Mouse (Mus musculus): ENCODE results near the gene Clk2.
"Not testable (repeated sequence)": the region's sequence is repeated elsewhere in the genome, so short reads cannot be mapped to it uniquely, and the experiment has no call there.

Clk2 gene

GRCm38 (mm10) chr3:89188478-89188875, 23.9 kb downstream of the Clk2 start:
- no peak for DNase-seq (ENCODE audit: low read depth, low spot score)

DNA sequence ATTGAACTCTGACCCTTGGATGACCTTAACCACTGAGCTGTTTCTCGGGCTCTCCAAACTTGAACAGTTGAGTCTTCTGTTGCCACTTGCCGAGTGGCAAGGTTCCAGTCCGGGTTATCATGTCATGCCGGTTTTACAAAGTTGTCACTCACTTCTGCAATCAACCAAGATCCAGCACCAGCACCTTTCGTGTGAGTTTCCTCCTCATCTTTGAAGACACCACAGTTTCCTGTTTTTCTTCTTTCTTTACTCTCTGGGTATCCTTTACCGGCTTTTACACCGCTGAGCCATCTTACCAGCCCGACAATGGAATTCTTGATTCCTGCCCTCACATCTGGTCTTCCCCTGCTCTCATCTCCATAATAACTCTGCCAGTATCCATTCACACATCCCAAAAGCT, 25.8 kb downstream of the Clk2 start:
- DNase-seq (ENCODE audit: low read depth, low spot score), result no peak

- no peak for DNase-seq (ENCODE audit: low read depth, low spot score)
Observed at GRCm38 (mm10) chr3:89193351-89193750, 28.8 kb downstream of the Clk2 start.

DNA sequence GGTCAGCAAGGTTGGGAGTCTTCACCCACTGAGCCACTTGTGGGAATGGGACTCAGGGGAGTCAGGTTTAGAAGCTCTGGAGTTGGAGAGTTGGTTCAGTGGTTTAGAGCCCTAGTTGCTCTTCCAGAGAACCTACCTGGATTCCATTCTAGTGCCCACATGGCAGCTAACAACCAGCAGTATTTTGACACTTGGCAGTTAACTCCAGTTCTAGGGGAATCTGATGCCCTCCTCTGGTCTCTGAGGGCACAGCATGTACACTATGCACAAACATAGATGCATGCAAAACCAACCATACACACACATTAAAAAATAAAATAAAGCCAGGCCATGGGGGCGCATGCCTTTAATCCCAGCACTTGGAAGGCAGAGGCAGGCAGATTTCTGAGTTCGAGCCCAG, 29.3 kb downstream of the Clk2 start:
- DNase-seq (ENCODE audit: low read depth, low spot score), result no peak

DNA sequence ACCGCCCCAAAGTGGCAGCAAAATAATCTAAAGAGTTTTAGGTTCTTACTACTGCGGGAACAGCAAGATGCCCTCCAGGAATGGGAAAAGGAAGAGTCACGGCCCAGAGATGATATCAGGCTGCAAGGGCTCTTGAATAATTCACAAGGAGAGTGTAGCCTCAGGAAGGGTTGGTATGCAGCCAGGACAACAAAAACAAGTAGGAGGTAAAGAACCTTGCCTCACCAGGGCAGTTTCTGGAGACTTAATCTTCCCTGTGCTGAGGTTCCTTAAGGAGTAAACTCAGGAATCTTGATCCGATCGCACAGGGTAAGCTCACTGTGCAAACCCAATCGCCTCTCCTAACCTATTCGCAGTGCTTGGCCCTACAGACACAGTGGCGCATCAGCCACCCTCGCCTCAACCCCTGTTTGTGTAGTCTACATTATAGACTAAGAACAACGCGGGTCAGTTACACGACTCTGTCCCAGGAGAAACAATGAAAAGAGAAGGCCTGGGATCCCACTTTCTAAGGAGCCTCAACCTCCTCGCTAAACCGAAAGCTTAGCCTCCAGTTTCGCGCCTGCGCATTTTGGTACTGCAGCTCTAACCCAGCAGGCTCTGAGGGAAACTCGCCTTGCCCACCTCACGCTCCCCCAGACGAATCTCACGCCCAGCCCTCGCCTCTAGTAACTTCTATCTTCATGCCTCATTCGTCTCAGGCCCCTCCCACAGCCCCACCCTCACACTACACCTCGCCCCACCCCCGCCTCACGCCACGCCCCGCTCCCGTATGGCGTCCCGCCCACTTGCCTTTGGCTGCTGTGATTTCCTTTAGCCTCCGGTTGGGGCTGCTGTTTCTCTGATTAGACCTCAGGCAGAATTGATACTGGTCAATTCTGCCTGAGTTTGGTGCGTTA, 31.6 kb downstream of the Clk2 start:
- DNase-seq (ENCODE audit: low read depth, low spot score), result peak; percentile 71

GRCm38 (mm10) chr3:89199839-89200238, 35.2 kb downstream of the Clk2 start:
- no peak for DNase-seq (ENCODE audit: low read depth, low spot score)

DNA sequence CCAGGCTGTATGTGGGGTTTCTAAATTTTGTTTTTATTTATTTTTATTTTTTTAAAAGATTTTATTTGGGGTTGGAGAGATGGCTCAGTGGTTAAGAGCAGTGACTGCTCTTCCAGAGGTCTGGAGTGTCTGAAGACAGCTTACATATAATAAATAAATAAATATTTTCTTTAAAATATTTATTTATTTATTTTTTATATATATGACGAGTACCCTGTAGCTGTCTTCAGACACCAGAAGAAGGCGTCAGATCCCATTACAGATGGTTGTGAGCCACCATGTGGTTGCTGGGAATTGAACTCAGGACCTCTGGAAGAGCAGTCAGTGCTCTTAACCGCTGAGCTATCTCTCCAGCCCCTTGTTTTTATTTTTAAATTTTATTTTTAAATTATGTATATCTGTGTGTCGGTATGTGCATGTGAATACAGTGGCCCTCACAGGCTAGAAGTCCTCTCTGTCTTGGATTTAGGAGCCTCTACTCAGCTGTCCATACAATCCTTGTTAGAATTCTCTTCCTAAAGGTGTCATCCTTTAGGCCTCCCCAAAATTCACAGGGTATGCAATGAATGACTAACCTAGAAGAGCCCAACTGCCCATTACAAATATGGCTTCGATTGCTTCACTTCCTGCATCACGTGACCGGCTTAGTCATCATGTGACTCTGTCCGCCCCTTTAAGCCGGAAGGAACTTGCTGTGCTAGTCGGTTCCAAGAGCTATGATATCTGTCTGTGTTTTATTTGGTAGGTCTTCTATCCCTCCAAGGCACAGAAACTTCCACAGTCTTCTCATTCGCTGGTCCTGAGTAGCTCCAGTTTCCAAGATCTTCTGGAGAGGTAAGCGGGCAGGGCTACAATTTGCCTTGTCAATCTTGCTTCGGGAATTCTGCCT, 37.9 kb downstream of the Clk2 start, which contains the start of gene Gba:
Gene Gba, plus strand, starts transcription at position 676 of the 889 bp plus-strand sequence.
- DNase-seq (ENCODE audit: low read depth, low spot score), result peak; percentile 87

DNA sequence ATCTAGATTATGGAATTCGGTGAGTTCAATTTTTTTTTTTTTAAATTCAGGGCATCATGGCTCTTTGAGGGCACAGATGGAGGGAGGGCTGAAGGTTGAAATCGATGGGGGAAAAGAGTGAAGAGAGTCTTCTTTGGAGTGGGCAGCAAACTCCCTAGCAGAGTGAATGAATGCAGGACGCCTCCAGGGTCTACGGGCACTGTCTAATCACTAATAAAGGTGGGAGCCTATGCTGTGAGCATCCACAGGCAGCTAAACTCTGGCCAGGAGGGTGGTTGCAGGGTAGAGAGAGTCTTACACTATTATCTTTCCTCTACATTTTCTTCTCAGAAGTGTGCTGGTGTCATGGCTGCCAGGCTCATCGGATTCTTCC, 38.5 kb downstream of the Clk2 start:
- no peak for DNase-seq (ENCODE audit: low read depth, low spot score)

DNA sequence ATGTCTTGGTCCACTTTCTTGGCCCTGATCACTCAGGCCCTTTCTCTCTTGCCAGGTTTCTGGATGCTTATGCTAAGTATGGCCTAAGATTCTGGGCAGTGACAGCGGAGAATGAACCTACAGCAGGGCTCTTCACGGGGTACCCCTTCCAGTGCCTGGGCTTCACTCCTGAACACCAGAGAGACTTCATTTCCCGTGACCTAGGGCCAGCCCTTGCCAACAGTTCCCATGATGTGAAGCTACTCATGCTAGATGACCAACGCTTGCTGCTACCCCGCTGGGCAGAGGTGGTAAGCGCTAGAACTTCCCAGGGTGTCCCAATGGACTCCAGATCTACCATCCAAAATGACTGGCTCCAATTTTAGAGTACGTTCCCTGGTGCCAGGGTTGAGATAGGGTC, 41.5 kb downstream of the Clk2 start:
- no peak for DNase-seq (ENCODE audit: low read depth, low spot score)

GRCm38 (mm10) chr3:89206695-89207094, 42.1 kb downstream of the Clk2 start:
- no peak for DNase-seq (ENCODE audit: low read depth, low spot score)

- no peak for DNase-seq (ENCODE audit: low read depth, low spot score)
Observed at GRCm38 (mm10) chr3:89208075-89208657, 43.6 kb downstream of the Clk2 start.

DNA sequence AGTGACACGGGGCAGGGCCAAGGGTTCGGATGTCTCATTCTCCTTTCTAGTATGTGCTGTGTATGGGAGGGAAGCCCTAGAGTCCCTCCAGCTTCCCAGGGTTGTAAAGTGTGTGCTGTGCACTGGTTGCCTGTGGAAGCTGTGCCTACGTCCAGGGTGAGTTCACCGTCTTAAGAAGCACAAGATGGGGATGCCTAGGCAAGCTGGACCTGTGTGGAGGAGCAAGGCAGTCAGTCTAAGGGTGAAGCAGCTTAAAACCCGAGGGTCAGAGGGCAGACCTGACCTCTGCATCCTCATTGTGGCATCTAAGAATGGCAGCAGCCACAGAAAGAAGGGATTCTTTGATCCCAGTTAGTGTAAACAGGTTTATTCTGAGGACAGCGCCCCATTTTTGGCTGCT, 44.1 kb downstream of the Clk2 start:
- DNase-seq (ENCODE audit: low read depth, low spot score), result no peak

GRCm38 (mm10) chr3:89209731-89210130, 45.1 kb downstream of the Clk2 start:
- DNase-seq (ENCODE audit: low read depth, low spot score), result no peak

DNA sequence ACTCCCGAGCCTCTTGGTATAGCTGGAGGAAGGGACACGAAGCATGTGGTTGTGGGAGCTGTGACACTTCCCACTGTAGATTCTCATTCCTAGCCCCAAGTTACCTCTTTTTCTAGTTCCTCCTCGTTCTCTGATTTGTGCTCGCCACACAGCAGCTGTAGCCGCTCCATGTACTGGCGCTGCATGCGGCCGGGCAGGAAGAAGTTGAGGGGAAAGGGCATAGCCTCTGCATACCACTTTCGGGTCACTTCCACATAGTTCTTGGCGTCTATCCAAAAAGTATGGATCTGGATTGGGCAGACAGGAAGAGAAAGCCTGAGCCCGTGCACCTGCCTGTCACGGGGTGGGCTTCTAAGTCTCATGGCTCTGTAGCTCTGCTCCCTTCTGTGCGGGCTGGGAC, 45.6 kb downstream of the Clk2 start:
- DNase-seq (ENCODE audit: low read depth, low spot score), result no peak

GRCm38 (mm10) chr3:89210731-89211130, 46.1 kb downstream of the Clk2 start:
- DNase-seq (ENCODE audit: low read depth, low spot score), result no peak

DNA sequence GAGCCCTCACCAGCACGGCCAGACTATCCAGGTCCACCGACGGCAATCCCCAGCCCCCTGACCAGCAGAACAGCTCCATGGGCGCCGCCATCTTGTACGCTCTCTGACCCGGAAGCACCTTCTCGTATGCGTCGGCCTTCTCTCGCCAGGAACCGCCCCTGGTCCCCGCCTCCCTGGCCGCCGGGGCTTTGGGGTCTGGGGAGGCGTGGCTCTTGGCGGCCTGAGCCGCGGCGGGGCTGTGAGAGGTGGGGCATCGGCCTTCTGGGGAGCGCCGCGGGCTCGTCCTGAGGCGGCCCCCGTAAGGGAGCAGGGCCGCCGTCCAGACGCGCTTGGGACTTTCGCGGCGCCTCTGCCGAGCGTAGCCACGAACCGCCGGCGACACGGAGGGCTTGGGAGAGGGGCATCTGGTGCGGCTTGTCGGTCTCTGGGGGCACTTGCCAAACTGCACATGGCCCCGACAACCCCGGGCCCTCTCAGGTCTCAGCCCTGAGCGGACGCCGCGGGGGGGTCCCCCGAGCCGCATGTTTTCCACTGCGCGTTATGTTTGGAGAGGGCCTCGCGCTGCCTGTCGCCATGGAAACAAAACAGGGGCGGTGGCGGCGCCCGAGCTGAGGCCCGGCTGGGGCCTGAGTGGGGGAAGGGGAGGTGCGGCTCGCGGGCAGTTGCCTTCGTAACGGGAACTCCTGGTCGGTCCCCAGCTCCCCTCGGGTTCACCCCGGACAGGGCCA, 49.4 kb downstream of the Clk2 start:
- DNase-seq (ENCODE audit: low read depth, low spot score), result peak; percentile 80

DNA sequence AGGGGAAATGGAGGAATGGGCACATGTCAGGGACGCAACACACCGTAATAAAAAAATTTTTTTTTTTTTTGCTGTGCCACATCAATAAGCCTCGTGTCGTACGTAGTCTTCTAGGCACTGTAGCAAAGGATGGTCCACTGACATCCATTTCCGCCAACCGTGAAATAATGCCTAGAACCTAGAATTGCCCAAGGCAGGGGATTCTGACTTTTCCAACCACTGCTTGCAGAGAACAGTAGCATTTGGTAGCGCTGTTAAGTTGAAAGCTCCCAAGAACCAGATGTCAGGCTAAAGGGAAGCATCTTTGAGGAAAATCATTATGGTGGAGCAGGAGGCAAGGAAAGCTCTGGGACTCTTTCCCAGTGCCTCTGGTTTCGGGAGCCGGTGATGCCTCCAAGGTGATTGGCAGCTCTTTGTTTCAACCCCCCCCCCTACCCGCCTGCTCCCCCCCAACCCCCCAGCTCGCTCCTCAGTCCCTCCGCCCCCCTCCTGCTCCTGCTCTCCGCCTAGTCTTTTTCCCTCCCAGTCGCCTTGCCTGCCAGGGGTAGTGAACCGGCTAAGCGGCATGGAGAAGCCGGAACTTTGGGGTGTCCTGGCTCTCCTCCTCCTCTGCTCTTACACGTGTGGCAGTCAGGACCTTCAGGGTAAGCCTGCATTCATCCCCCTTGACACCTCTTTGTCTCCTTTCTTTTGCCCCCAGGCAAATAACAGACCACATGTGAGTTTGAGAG, 50.3 kb downstream of the Clk2 start, which contains the start of gene Thbs3:
Gene Thbs3, plus strand, starts transcription at position 500 of the 731 bp plus-strand sequence.
- no peak for DNase-seq (ENCODE audit: low read depth, low spot score)

- DNase-seq (ENCODE audit: low read depth, low spot score), result peak; percentile 70
Observed at GRCm38 (mm10) chr3:89215853-89216252, 51.3 kb downstream of the Clk2 start.

DNA sequence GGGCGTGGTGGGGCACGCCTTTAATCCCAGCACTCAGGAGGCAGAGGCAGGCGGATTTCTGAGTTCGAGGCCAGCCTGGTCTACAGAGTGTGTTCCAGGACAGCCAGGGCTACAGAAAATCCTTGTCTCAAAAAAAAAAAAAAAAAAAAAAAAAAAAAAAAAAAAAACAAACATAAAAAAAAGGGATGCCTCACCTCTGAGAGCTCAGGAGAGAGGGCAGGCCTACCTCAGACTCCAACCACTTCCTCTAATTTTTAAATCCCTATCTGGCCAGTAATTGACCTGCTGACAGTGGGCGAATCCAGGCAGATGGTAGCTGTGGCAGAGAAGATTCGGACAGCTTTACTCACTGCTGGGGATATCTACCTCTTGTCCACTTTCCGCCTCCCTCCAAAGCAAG, 51.8 kb downstream of the Clk2 start:
- DNase-seq (ENCODE audit: low read depth, low spot score), result not testable (repeated sequence)

- DNase-seq (ENCODE audit: low read depth, low spot score), result no peak
Observed at GRCm38 (mm10) chr3:89218271-89218670, 53.7 kb downstream of the Clk2 start.

DNA sequence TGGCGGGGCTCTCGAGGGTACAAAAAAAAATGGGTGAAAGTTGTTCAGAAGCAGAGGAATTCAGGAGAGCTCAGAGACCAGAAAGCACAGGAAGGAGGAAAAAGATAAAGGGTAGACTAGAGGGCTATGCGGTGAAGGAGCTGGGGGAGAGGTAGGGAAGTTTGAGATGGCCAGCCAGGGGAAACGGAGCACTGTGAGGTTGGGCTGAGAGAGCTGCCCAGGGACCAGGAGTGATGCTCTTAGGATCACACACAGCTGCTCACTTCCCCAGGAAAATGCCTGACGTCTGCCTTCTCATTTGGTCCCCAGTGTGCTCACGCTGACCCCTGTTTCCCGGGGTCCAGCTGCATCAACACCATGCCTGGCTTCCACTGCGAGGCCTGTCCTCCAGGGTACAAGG, 55.0 kb downstream of the Clk2 start:
- no peak for DNase-seq (ENCODE audit: low read depth, low spot score)
